Mouse (Mus musculus) myocyte (in vitro differentiated cells): Measurements from ENCODE around the gene Mynn. TPM values are rescaled to one million over a fixed set of nuclear protein-coding genes. Genes with fewer than 3 reads are reported as not detected.

Experiments used
- H3K27me3 ChIP-seq: one replicate; pipeline ENCODE4 v1.6.1; 2011; ENCODE audit not compliant: control insufficient read depth, insufficient read depth, insufficient read length
- H3K36me3 ChIP-seq: one replicate; pipeline ENCODE4 v1.6.1; 2011; ENCODE audit not compliant: control insufficient read depth, insufficient read depth
- H3K4me2 ChIP-seq: one replicate; pipeline ENCODE4 v1.6.1; 2011; ENCODE audit warnings: low read depth, control low read depth
- H3K4me3 ChIP-seq: one replicate; pipeline ENCODE4 v1.5.1; 2011; ENCODE audit warnings: mild to moderate bottlenecking, control low read depth, moderate library complexity
- H3K79me2 ChIP-seq: one replicate; pipeline ENCODE4 v1.6.1; 2011; ENCODE audit not compliant: control insufficient read depth, insufficient read depth
- H3ac ChIP-seq: one replicate; pipeline ENCODE4 v1.6.1; 2011; ENCODE audit not compliant: control insufficient read depth, insufficient read length
- CEBPB ChIP-seq: IDR thresholded peaks from 2 replicates; pipeline ENCODE4 v1.6.1; 2011; ENCODE audit warnings: mild to moderate bottlenecking, moderate library complexity; ENCODE audit not compliant: poor library complexity, insufficient read depth, severe bottlenecking
- E2F4 ChIP-seq: IDR thresholded peaks from one replicate; pipeline ENCODE4 v1.6.1; 2011; ENCODE audit warnings: mild to moderate bottlenecking, control low read depth, moderate library complexity; ENCODE audit not compliant: insufficient read depth
- MAX ChIP-seq: IDR thresholded peaks from one replicate; pipeline ENCODE4 v1.6.1; 2011; ENCODE audit warnings: low read depth, mild to moderate bottlenecking, control low read depth
- MYOD1 ChIP-seq, 3 experiments: IDR thresholded peaks; one replicate each; pipeline ENCODE4 v1.6.1; 2011; ENCODE audit warnings: control low read depth in 2 of 3, low read depth in 2 of 3, mild to moderate bottlenecking in 2 of 3, moderate library complexity in 1 of 3; ENCODE audit not compliant: insufficient read length in 2 of 3, control insufficient read depth in 1 of 3
- MYOG ChIP-seq, 3 experiments: IDR thresholded peaks; one replicate each; pipeline ENCODE4 v1.6.1; 2011; ENCODE audit warnings: control low read depth in 2 of 3, low read depth in 2 of 3, mild to moderate bottlenecking in 2 of 3; ENCODE audit not compliant: insufficient read length in 2 of 3, control insufficient read depth in 1 of 3, insufficient read depth in 1 of 3
- POLR2A ChIP-seq: IDR thresholded peaks from one replicate; pipeline ENCODE4 v1.6.1; 2011; ENCODE audit warnings: low read depth, mild to moderate bottlenecking, control low read depth, moderate library complexity; ENCODE audit not compliant: insufficient read length
- POLR2AphosphoS2 ChIP-seq: IDR thresholded peaks from one replicate; pipeline ENCODE4 v1.6.1; 2011; ENCODE audit warnings: low read depth, control low read depth; ENCODE audit not compliant: insufficient read length
- REST ChIP-seq: IDR thresholded peaks from one replicate; pipeline ENCODE4 v1.6.1; 2011; ENCODE audit warnings: mild to moderate bottlenecking, control low read depth, moderate library complexity; ENCODE audit not compliant: insufficient read depth, insufficient read length
- SRF ChIP-seq: IDR thresholded peaks from one replicate; pipeline ENCODE4 v1.6.1; 2011; ENCODE audit warnings: low read depth; ENCODE audit not compliant: control insufficient read depth, insufficient read length
- TCF12 ChIP-seq: IDR thresholded peaks from one replicate; pipeline ENCODE4 v1.6.1; 2011; ENCODE audit warnings: mild to moderate bottlenecking, control low read depth; ENCODE audit not compliant: poor library complexity, insufficient read depth, severe bottlenecking
- TCF3 ChIP-seq: IDR thresholded peaks from one replicate; pipeline ENCODE4 v1.6.1; 2011; ENCODE audit warnings: low read depth, control low read depth; ENCODE audit not compliant: insufficient read length
- USF1 ChIP-seq: IDR thresholded peaks from one replicate; pipeline ENCODE4 v1.6.1; 2011; ENCODE audit warnings: low read depth, mild to moderate bottlenecking, control low read depth, moderate library complexity
- polyA plus RNA-seq: library from polyadenylated mRNA; unstranded; fragments of >200 nt; fragmentation: generic; extraction: Trizol; gene quantifications from one replicate; pipeline ENCODE4 v1.2.1, GENCODE M21; 2012; ENCODE audit warnings: missing spikeins

Gene Mynn
- polyA plus RNA-seq, 1 experiment = 4.7 TPM

DNA sequence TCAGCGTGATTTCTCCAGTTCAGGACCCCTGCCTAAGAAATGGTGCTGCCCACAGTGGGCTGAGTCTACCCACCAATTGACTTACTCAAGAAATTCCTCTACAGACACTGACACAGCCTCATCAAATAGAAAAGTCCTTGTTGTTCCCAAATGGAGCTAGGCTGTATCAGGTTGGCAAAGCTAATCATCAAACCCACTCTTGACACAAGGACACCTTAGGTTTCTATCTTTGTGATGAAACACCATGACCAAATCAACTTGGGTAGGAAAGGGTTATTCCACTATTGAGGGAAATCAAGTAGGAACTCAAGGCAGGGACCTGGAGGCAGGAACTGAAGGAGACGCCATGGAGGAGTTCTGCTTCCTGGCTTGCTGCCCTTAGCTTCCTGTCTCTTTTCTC, 42.3 kb downstream of the Mynn start, which contains the start of gene Lrriq4:
Gene Lrriq4 (plus strand): TSS at position 301 of the 400 bp plus-strand sequence.
- peaks cover 10% of the 10 kb centered on the region for H3K27me3 ChIP-seq
- TF ChIP-seq TCF3 = no peak
- TF ChIP-seq TCF12 = no peak
- no peak for TF ChIP-seq MYOD1 (IDR thresholded peaks at IDR 0.05; ENCODE audit: control insufficient read depth in 1 of 3, insufficient read length in 2 of 3, low read depth in 2 of 3)
- TF ChIP-seq USF1 = no peak
- TF ChIP-seq POLR2A = no peak
- no peak for TF ChIP-seq REST
- no peak for TF ChIP-seq MYOG (IDR thresholded peaks at IDR 0.05; ENCODE audit: control insufficient read depth in 1 of 3, insufficient read depth in 1 of 3, insufficient read length in 2 of 3, low read depth in 2 of 3)
- TF ChIP-seq MAX = no peak
- TF ChIP-seq E2F4 = no peak
- no peak for TF ChIP-seq POLR2AphosphoS2
- no peak for TF ChIP-seq CEBPB
- no peak for TF ChIP-seq SRF
- H3K36me3 ChIP-seq = no peaks in the 10 kb centered on the region
- no peak within 1 kb of the TSS for H3K4me2 ChIP-seq
- H3K4me3 ChIP-seq = no peak within 1 kb of the TSS
- H3ac ChIP-seq = no peak within 1 kb of the TSS
- no peaks in the 10 kb centered on the region for H3K79me2 ChIP-seq

DNA sequence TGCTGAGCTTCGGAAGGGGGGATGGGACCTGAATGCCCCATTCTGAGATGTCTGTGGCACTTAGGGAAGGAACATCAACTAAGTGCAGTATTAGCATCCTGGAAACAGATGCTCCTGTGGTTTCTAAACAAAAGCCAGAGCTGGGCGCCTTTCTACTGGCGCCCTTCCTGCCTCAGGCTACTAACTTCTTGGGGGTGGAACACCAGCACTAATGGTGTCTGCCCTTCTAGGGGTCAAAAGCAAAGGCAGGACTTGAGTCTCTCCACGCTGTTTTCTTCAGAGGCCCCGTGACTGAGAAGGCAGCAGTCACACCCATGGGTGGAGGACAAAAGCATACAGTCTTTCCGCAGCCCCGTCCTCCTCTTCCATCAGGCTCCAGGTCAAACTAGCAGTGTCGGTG, 44.9 kb downstream of the Mynn start:
- no peak overlapping the region for H3ac ChIP-seq
- H3K27me3 ChIP-seq = peaks cover 22% of the 10 kb centered on the region
- TF ChIP-seq MAX (no peak), E2F4 (no peak), SRF (no peak), POLR2A (no peak), USF1 (no peak), CEBPB (no peak), POLR2AphosphoS2 (no peak)
- no peaks in the 10 kb centered on the region for H3K36me3 ChIP-seq
- H3K79me2 ChIP-seq = no peaks in the 10 kb centered on the region
- no peak overlapping the region for H3K4me2 ChIP-seq
- no peak overlapping the region for H3K4me3 ChIP-seq

DNA sequence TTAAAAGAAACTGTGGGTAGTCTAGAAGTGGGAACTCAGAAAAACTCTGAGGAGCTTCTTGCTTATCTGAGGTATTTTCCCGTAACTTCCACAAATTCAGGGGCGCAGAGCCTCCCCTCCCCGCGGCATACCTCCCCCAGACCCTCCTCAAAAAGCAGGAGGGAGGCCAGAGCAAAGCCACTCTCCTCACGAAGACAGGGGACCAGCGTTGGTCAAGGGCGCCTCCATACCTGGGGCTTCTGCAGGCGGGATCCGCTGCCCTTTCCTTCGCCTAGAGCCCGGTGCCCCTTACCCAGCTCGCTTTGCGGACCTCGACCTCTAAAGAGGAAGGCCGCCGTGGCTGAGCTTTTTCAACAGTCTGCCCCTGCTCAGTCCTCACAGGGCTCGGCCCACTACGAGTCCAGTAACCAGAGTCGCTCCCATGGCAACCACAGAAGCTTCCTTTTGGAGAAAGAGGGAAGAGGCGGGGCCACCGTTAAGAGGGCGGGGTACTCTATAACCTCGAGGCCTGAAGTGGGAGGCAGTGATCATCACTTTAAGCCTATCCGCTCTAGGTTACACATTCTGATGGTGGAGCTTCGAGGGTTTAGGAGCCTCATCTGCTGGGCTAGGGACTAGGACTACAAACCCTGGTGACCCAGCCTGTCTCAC, 45.7 kb downstream of the Mynn start, which contains the start of gene Lrrc34:
Gene Lrrc34 (minus strand): TSS at position 430 of the 651 bp plus-strand sequence.
- Histone ChIP-seq H3ac (no peak within 1 kb of the TSS), H3K36me3 (no peaks in the 10 kb centered on the region), H3K79me2 (no peaks in the 10 kb centered on the region), H3K4me2 (peak within 1 kb of the TSS; percentile 12), H3K27me3 (peaks cover 22% of the 10 kb centered on the region), H3K4me3 (no peak within 1 kb of the TSS)
- TF ChIP-seq SRF = no peak
- no peak for TF ChIP-seq MAX
- no peak for TF ChIP-seq MYOG (IDR thresholded peaks at IDR 0.05; ENCODE audit: control insufficient read depth in 1 of 3, insufficient read depth in 1 of 3, insufficient read length in 2 of 3, low read depth in 2 of 3)
- TF ChIP-seq E2F4 = no peak
- no peak for TF ChIP-seq POLR2A

DNA sequence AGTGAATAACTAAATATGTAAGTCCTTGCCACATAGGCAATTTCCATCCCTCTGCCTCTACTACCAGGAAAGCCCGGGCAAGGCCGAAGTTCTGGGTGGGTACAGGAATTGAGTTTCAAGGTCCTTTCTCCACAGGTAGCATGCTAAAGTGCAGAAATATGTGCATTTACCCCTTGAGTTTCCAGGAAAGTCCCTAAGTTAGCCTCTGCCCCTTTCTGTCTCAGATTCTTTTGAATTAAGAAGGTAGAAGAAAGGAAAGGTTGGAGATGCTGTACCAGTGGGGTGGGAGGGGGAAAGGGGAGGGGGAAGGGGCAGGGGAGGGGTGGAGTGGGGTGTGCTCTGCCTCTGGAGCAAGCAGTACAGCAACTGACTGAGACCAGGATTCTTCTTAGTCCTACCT, 46.6 kb downstream of the Mynn start:
- no peak overlapping the region for H3K4me3 ChIP-seq
- TF ChIP-seq REST = no peak
- TF ChIP-seq MYOG (IDR thresholded peaks at IDR 0.05; ENCODE audit: control insufficient read depth in 1 of 3, insufficient read depth in 1 of 3, insufficient read length in 2 of 3, low read depth in 2 of 3) = no peak
- TF ChIP-seq MYOD1 (IDR thresholded peaks at IDR 0.05; ENCODE audit: control insufficient read depth in 1 of 3, insufficient read length in 2 of 3, low read depth in 2 of 3) = no peak
- TF ChIP-seq POLR2AphosphoS2 = no peak
- no peak for TF ChIP-seq CEBPB
- TF ChIP-seq MAX = no peak
- TF ChIP-seq TCF12 = no peak
- TF ChIP-seq USF1 = no peak
- no peak for TF ChIP-seq SRF
- no peak for TF ChIP-seq POLR2A
- no peak for TF ChIP-seq E2F4
- TF ChIP-seq TCF3 = no peak
- no peaks in the 10 kb centered on the region for H3K36me3 ChIP-seq
- H3K4me2 ChIP-seq = no peak overlapping the region
- H3ac ChIP-seq = no peak overlapping the region
- H3K27me3 ChIP-seq = peaks cover 22% of the 10 kb centered on the region
- H3K79me2 ChIP-seq = no peaks in the 10 kb centered on the region

DNA sequence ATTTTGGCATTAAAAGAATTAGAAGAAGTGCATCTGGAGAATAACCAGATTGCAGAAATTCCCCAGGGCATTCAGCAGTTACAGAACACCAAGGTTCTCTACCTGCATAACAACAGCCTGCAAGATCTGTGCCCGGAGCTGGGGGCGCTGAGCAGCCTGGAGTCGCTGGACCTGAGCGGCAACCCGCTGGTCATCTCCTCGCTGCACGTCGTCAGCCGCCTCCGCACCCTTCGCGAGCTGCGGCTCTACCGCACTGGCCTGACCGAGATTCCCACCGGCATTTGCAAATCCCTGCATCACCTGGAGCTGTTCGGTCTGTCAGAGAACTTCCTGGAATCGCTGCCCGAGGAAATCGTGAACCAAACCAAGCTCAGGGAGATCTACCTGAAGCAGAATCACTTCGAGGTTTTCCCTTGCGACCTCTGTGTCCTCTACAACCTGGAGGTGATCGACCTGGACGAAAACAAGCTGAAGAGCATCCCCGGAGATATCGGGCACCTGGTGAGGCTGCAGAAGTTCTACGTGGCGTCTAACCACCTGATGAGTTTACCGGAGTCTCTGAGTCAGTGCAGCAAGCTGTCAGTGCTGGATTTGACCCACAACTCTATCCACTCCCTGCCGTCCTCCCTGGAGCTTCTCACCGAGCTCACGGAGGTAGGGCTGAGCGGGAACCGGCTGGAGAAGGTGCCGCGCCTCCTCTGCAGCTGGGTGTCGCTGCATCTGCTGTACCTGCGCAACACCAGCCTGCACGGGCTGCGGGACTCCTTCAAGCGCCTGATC, 48.4 kb downstream of the Mynn start:
- H3ac ChIP-seq = no peak overlapping the region
- TF ChIP-seq E2F4 = no peak
- TF ChIP-seq MYOG (IDR thresholded peaks at IDR 0.05; ENCODE audit: control insufficient read depth in 1 of 3, insufficient read depth in 1 of 3, insufficient read length in 2 of 3, low read depth in 2 of 3) = no peak
- TF ChIP-seq REST = no peak
- no peak for TF ChIP-seq MYOD1 (IDR thresholded peaks at IDR 0.05; ENCODE audit: control insufficient read depth in 1 of 3, insufficient read length in 2 of 3, low read depth in 2 of 3)
- no peak for TF ChIP-seq CEBPB
- TF ChIP-seq TCF12 = no peak
- no peak for TF ChIP-seq TCF3
- no peak for TF ChIP-seq SRF
- no peak for TF ChIP-seq POLR2A
- no peak for TF ChIP-seq POLR2AphosphoS2
- no peak for TF ChIP-seq MAX
- no peak for TF ChIP-seq USF1
- peaks cover 22% of the 10 kb centered on the region for H3K27me3 ChIP-seq
- H3K36me3 ChIP-seq = no peaks in the 10 kb centered on the region
- H3K4me3 ChIP-seq = no peak overlapping the region
- H3K79me2 ChIP-seq = no peaks in the 10 kb centered on the region
- no peak overlapping the region for H3K4me2 ChIP-seq
